Mouse (Mus musculus) forebrain, embryonic 16.5 days (tissue): ENCODE results near the gene Dnajc3. TPM values are rescaled to one million over a fixed set of nuclear protein-coding genes. Genes with fewer than 3 reads are reported as not detected.
A peak's percentile ranks its signal among the peaks of the same experiment; 100 is the strongest.

Source experiments
- ATAC-seq: fragments of 200-750 bp; cut with Nextera tagmentation; 2 replicates; pipeline ENCODE4 v1.8.0; 2017; ENCODE audit warnings: mild to moderate bottlenecking, moderate library complexity
- H3K27ac ChIP-seq: fragments of 300-500 bp; sonication (generic); 2 replicates; pipeline ENCODE4 v1.5.1; 2014; ENCODE audit warnings: low read length, control low read depth
- H3K27me3 ChIP-seq: fragments of 300-500 bp; sonication (generic); replicated peaks from 2 replicates; pipeline ENCODE4 v1.6.1; 2014; ENCODE audit warnings: low read length; ENCODE audit not compliant: control insufficient read depth, insufficient read depth
- H3K36me3 ChIP-seq: fragments of 300-500 bp; sonication (generic); 2 replicates; pipeline ENCODE4 v1.6.1; 2014; ENCODE audit not compliant: control insufficient read depth, insufficient read depth
- H3K4me1 ChIP-seq: fragments of 300-500 bp; sonication (generic); replicated peaks from 2 replicates; pipeline ENCODE4 v1.6.1; 2014; ENCODE audit warnings: low read length; ENCODE audit not compliant: control insufficient read depth, insufficient read depth
- H3K4me2 ChIP-seq: fragments of 300-500 bp; sonication (generic); 2 replicates; pipeline ENCODE4 v1.6.1; 2014; ENCODE audit warnings: mild to moderate bottlenecking, low read length, control low read depth
- H3K4me3 ChIP-seq: fragments of 300-500 bp; sonication (generic); replicated peaks from 2 replicates; pipeline ENCODE4 v1.5.1; 2014; ENCODE audit warnings: mild to moderate bottlenecking, low read length, control low read depth
- H3K9ac ChIP-seq: fragments of 300-500 bp; sonication (generic); replicated peaks from 2 replicates; pipeline ENCODE4 v1.6.1; 2014; ENCODE audit warnings: low read depth, low read length, control low read depth
- H3K9me3 ChIP-seq: fragments of 300-500 bp; sonication (generic); 2 replicates; pipeline ENCODE4 v1.6.1; 2016; ENCODE audit warnings: low read length; ENCODE audit not compliant: control insufficient read depth
- WGBS: fragments of 180-500 bp; shearing (Covaris S2); extraction: QIAGEN DNeasy Blood & Tissue Kit; methylation state at CpG from one replicate; pipeline ENCODE4 v1.1.7; 2014; 5-methylcytosine and 5-hydroxymethylcytosine counted together
- polyA plus RNA-seq: library from polyadenylated mRNA; unstranded; fragments of >200 nt; fragmentation: Nextera tagmentation; extraction: Ambion mirVana; gene quantifications from 2 replicates; pipeline ENCODE4 v1.2.1, GENCODE M21; 2015

Gene Dnajc3
- 19.4 and 23.5 TPM in 2 replicates for polyA plus RNA-seq

- peak; percentile 100 for ATAC-seq
- Histone ChIP-seq H3K4me3 (peak within 1 kb of the TSS; percentile 98), H3K9me3 (no peaks in the 10 kb centered on the region), H3K27me3 (no peaks in the 10 kb centered on the region), H3K4me2 (peak within 1 kb of the TSS; percentile 89), H3K36me3 (no peaks in the 10 kb centered on the region), H3K27ac (peak within 1 kb of the TSS; percentile 83), H3K9ac (peak within 1 kb of the TSS; percentile 95), H3K4me1 (peaks cover 13% of the 10 kb centered on the region)
- WGBS, result under 1% methylated on average over 123 of the region's 124 CpGs
These were observed at the start of gene Dnajc3 for GRCm38 (mm10) chr14:118937533-118938492. Gene Dnajc3, plus strand, starts transcription at chr14:118937976.

- Histone ChIP-seq H3K4me2 (no peak overlapping the region), H3K27ac (no peak overlapping the region), H3K4me1 (no peaks in the 10 kb centered on the region), H3K27me3 (no peaks in the 10 kb centered on the region), H3K36me3 (peaks cover 30% of the 10 kb centered on the region), H3K9me3 (no peaks in the 10 kb centered on the region), H3K9ac (no peak overlapping the region), H3K4me3 (no peak overlapping the region)
- no peak for ATAC-seq
- WGBS, result 77% methylated on average over 4 of the region's 4 CpGs
These were observed 47.7 kb upstream of the Dnajc3 start for GRCm38 (mm10) chr14:118890101-118890500.

- Histone ChIP-seq H3K27ac (no peak overlapping the region), H3K4me2 (no peak overlapping the region), H3K36me3 (peaks cover 22% of the 10 kb centered on the region), H3K9ac (no peak overlapping the region), H3K4me1 (no peaks in the 10 kb centered on the region), H3K27me3 (no peaks in the 10 kb centered on the region), H3K9me3 (no peaks in the 10 kb centered on the region), H3K4me3 (no peak overlapping the region)
- WGBS, result 94% methylated on average over 7 of the region's 7 CpGs
- no peak for ATAC-seq
These were observed 42.5 kb upstream of the Dnajc3 start for GRCm38 (mm10) chr14:118895228-118895627.

- Histone ChIP-seq H3K27me3 (no peaks in the 10 kb centered on the region), H3K4me3 (no peak overlapping the region), H3K9ac (no peak overlapping the region), H3K27ac (no peak overlapping the region), H3K9me3 (no peaks in the 10 kb centered on the region), H3K36me3 (peaks cover 22% of the 10 kb centered on the region), H3K4me2 (no peak overlapping the region), H3K4me1 (no peaks in the 10 kb centered on the region)
- WGBS, result 92% methylated on average over 10 of the region's 10 CpGs
- no peak for ATAC-seq
These were observed 42.1 kb upstream of the Dnajc3 start for GRCm38 (mm10) chr14:118895655-118896054.

GRCm38 (mm10) chr14:118899940-118900339 lies 37.8 kb upstream of the Dnajc3 start:
- Histone ChIP-seq H3K36me3 (peaks cover 25% of the 10 kb centered on the region), H3K4me1 (peaks cover 8% of the 10 kb centered on the region), H3K4me3 (no peak overlapping the region), H3K9ac (no peak overlapping the region), H3K4me2 (no peak overlapping the region), H3K27ac (no peak overlapping the region), H3K9me3 (no peaks in the 10 kb centered on the region), H3K27me3 (no peaks in the 10 kb centered on the region)
- 89% methylated on average over 11 of the region's 11 CpGs for WGBS
- ATAC-seq, result no peak

GRCm38 (mm10) chr14:118900911-118901310 lies 36.9 kb upstream of the Dnajc3 start:
- Histone ChIP-seq H3K4me1 (peaks cover 8% of the 10 kb centered on the region), H3K9me3 (no peaks in the 10 kb centered on the region), H3K4me3 (no peak overlapping the region), H3K27me3 (no peaks in the 10 kb centered on the region), H3K9ac (no peak overlapping the region), H3K27ac (no peak overlapping the region), H3K4me2 (no peak overlapping the region), H3K36me3 (peaks cover 20% of the 10 kb centered on the region)
- no peak for ATAC-seq
- 88% methylated on average over 1 of the region's 1 CpGs for WGBS

GRCm38 (mm10) chr14:118903397-118903796 lies 34.4 kb upstream of the Dnajc3 start:
- H3K4me2 ChIP-seq, result no peak overlapping the region

GRCm38 (mm10) chr14:118903867-118904562 lies 33.8 kb upstream of the Dnajc3 start:
- Histone ChIP-seq H3K9ac (no peak overlapping the region), H3K4me3 (no peak overlapping the region), H3K27ac (peak overlapping the region; percentile 34; the same call in 1 of the 2 replicates), H3K4me2 (no peak overlapping the region), H3K27me3 (no peaks in the 10 kb centered on the region), H3K9me3 (no peaks in the 10 kb centered on the region), H3K4me1 (peaks cover 8% of the 10 kb centered on the region), H3K36me3 (peaks cover 36% of the 10 kb centered on the region)
- WGBS, result 20% methylated on average over 6 of the region's 6 CpGs
- ATAC-seq, result peak; percentile 60

More at GRCm38 (mm10) chr14:118903397-118903796, 34.4 kb upstream of the Dnajc3 start:
- no peak overlapping the region for H3K27ac ChIP-seq
- WGBS, result 68% methylated on average over 3 of the region's 3 CpGs
- ATAC-seq, result no peak
- no peaks in the 10 kb centered on the region for H3K9me3 ChIP-seq
- no peaks in the 10 kb centered on the region for H3K27me3 ChIP-seq
- H3K36me3 ChIP-seq, result peaks cover 33% of the 10 kb centered on the region
- H3K9ac ChIP-seq, result no peak overlapping the region
- peaks cover 8% of the 10 kb centered on the region for H3K4me1 ChIP-seq
- no peak overlapping the region for H3K4me3 ChIP-seq

- peaks cover 8% of the 10 kb centered on the region for H3K4me1 ChIP-seq
- H3K9me3 ChIP-seq, result no peaks in the 10 kb centered on the region
- 64% methylated on average over 8 of the region's 8 CpGs for WGBS
- H3K9ac ChIP-seq, result no peak overlapping the region
- H3K27ac ChIP-seq, result no peak overlapping the region
- no peaks in the 10 kb centered on the region for H3K27me3 ChIP-seq
- peaks cover 31% of the 10 kb centered on the region for H3K36me3 ChIP-seq
- H3K4me3 ChIP-seq, result no peak overlapping the region
- ATAC-seq, result no peak
- H3K4me2 ChIP-seq, result no peak overlapping the region
These were observed 30.2 kb upstream of the Dnajc3 start for GRCm38 (mm10) chr14:118907592-118907991.
